ENCODE assay signal across 13 mouse cellular contexts in the genomic region with DNA sequence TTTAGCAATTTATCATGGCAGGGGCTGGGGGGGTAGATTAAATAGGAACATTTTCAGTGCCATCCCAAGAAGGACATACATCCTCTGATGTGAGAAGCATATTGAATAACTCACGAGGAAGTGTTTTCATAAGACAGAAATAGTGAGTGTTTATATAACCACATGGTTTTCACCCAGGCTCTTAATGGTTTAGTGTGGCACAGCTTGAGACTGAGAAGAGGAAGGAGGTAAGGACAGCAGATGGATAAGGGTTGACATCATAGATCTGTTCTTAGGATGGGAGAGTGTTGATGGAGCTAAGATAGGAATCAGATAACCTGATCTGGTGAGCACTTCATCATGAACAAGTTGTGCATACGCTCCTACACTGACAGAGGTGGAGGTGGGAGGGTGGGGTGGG.
"Had no signal": no experiment of that assay in that cellular context is flagged by ENCODE, and none has a peak within 500 bp of the region (broad histone marks: within the 10 kb centered on the region; RNA-seq: fewer than 3 reads in every experiment).

No protein-coding gene starts in this region.

- ATAC-seq: lung, postnatal 0 days; midbrain, embryonic 15.5 days had no signal

- H3K4me3 ChIP-seq: liver, embryonic 15.5 days; megakaryocyte, embryonic 14.5 days; midbrain, embryonic 15.5 days; neural tube, embryonic 12.5 days had no signal

- H3K4me1 ChIP-seq: liver, embryonic 15.5 days; midbrain, embryonic 15.5 days; neural tube, embryonic 12.5 days had no signal

- H3K9me3 ChIP-seq: liver, embryonic 15.5 days; megakaryocyte, embryonic 14.5 days; midbrain, embryonic 15.5 days; neural tube, embryonic 12.5 days had no signal

- H3K27ac ChIP-seq: liver, embryonic 15.5 days; midbrain, embryonic 15.5 days; neural tube, embryonic 12.5 days had no signal

- H3K36me3 ChIP-seq: liver, embryonic 15.5 days; midbrain, embryonic 15.5 days; neural tube, embryonic 12.5 days had no signal

- H3K27me3 ChIP-seq: liver, embryonic 15.5 days; megakaryocyte, embryonic 14.5 days; midbrain, embryonic 15.5 days; neural tube, embryonic 12.5 days had no signal

- DNase-seq: kidney, adult 18-20 months; kidney, postnatal 10 days; left cerebral cortex, postnatal 4 days; lung, adult 2 months; lung, postnatal 36 days; retina, postnatal 1 day; right cerebral cortex, postnatal 14 days; thymus, postnatal 25 days had no signal
